In the genomic region with DNA sequence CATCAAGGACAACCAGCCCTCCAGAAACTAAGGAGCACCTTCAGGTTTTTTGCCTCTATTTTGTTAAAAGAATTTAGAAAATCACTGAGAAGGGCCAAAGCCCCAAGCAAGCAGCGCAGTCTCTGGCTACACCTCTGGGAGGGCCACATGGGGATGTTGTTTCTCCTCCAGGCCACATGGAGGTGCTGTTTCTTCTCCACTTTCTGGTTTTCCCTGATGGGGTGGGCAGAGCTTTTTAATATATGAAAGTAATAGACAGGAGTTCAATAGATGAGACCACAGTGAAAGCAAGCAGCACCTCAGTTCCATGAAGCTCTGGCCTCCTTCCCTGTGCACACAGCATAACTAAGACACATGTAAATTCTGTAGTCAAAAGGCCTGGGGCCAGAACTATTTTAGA, we compare ENCODE assay signal across 8 mouse cellular contexts.
DNase-seq lines count a peak whose midpoint lies in the region; TF ChIP-seq lines count a peak whose summit lies in the region.

No protein-coding gene starts in this region.

- H3K4me3 ChIP-seq in gastrocnemius, adult 2 months = no peak overlapping the region
- no peak overlapping the region for H3K4me3 ChIP-seq in bone marrow macrophage, adult 2 months (ENCODE audit: insufficient read depth, low read length)

- no peak for DNase-seq in gastrocnemius, adult 2 months
- DNase-seq in gastrocnemius, postnatal 10 days = no peak
- peak; percentile 42 for DNase-seq in 3T3-L1 (ENCODE audit: low read depth, low spot score)
- DNase-seq in lung, postnatal 10 days = peak; percentile 52
- DNase-seq in left cerebral cortex, adult 9 months (ENCODE audit: low spot score in 2 of 2) = no peak
- DNase-seq in right cerebral cortex, postnatal 14 days = no peak
- no peak for DNase-seq in layer of hippocampus, adult 9-11 months

- peaks cover 9% of the 10 kb centered on the region for H3K4me1 ChIP-seq in bone marrow macrophage, adult 2 months (ENCODE audit: control insufficient read depth, insufficient read depth, low read length)

- H3K27ac ChIP-seq in gastrocnemius, adult 2 months = no peak overlapping the region
- H3K27ac ChIP-seq in bone marrow macrophage, adult 2 months (ENCODE audit: insufficient read depth, low read depth, low read length) = no peak overlapping the region

- intact Hi-C loops in gastrocnemius, adult 2 months (cut with DNase I) = no loop called here

- TF ChIP-seq CTCF in gastrocnemius, adult 2 months (IDR thresholded peaks at IDR 0.05) = peak; percentile 58
- peak; percentile 85 for TF ChIP-seq CTCF in bone marrow macrophage, adult 2 months (IDR thresholded peaks at IDR 0.05; ENCODE audit: low read depth, low read length)

- no peak for TF ChIP-seq POLR2A in bone marrow macrophage, adult 2 months (IDR thresholded peaks at IDR 0.05; ENCODE audit: borderline replicate concordance, low read depth, low read length)

Comparison
In these comparisons a context has a peak if more than half of its experiments do, and no peak if none do; other contexts are left out.
1. DNase-seq: peak in 3T3-L1 (single experiment) and lung, postnatal 10 days (single experiment); none in gastrocnemius, adult 2 months (single experiment), gastrocnemius, postnatal 10 days (single experiment), left cerebral cortex, adult 9 months (0 of 2), right cerebral cortex, postnatal 14 days (single experiment) and layer of hippocampus, adult 9-11 months (single experiment).